Mouse (Mus musculus) CH12.LX (cell line): ENCODE results near the gene Por.

Source experiments
- GABPA ChIP-seq: IDR thresholded peaks from 2 replicates; pipeline ENCODE4 v1.6.1; 2012; ENCODE audit warnings: low read depth, low read length, improper control_type of control experiment, inconsistent platforms; ENCODE audit not compliant: insufficient replicate concordance
- JUND ChIP-seq: conservative IDR thresholded peaks from 2 replicates; pipeline ENCODE4 v1.6.1; 2011; ENCODE audit warnings: low read depth, low read length, improper control_type of control experiment

- TF ChIP-seq JUND (no peak), GABPA (no peak)
These were observed 48.1 kb upstream of the Por start for GRCm38 (mm10) chr5:135621725-135622124.
